Mouse (Mus musculus): Measurements from ENCODE around the gene Card9. TPM values are rescaled to one million over a fixed set of nuclear protein-coding genes. Genes with fewer than 3 reads are reported as not detected.

Gene Card9
- polyA plus RNA-seq, 1 experiment from 2014 or later: 2.9 TPM

DNA sequence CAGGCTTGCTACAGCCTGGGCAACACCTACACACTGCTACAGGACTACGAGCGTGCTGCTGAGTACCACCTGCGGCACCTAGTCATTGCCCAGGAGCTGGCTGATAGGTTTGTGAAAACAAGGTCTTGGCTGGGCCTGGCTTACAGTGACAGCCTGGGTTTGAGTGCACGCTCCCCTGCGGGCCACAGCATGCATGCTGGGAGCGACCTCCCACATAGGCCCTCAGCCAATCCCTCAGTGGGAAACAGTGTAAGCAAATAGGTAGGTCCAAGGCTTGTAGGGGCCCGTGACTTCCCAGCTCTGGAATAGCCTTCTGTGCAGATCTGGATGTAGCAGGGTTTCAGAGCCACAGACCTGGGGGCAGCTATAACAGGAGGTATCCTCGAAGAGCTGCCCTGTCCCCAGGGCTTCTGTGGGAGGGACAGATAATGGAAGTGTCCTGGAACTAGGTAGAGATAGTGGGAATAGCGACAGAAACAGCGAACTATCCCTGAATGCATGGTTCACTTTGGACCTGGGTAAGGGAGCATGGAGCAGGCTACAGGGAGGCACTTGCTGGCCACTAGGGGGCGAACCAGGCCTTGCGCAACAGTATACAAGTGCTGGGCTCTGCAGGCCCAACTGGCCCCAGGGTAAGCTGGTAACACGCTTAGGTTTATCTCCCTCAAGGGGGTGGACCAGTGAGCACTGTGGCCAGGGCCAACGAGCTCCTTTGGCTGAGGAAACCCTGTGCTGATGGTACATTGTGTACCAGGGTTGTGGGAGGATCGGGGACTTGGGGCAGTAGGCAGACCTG, 35.1 kb downstream of the Card9 start:
- no peak overlapping the region for H3K4me3 ChIP-seq (replicated peaks)
- H3K9ac ChIP-seq: no peak overlapping the region
- H3K27me3 ChIP-seq: no peaks in the 10 kb centered on the region
- H3K9me3 ChIP-seq (replicated peaks): no peaks in the 10 kb centered on the region
- WGBS (ENCODE audit: insufficient replicate concordance): 48% methylated on average over 15 of the region's 15 CpGs
- ATAC-seq (ENCODE audit: insufficient read depth): peak; percentile 76
- H3K27ac ChIP-seq (replicated peaks): no peak overlapping the region
- H3K36me3 ChIP-seq (replicated peaks): no peaks in the 10 kb centered on the region
- H3K4me1 ChIP-seq (replicated peaks): no peaks in the 10 kb centered on the region
- no peak overlapping the region for H3K4me2 ChIP-seq

DNA sequence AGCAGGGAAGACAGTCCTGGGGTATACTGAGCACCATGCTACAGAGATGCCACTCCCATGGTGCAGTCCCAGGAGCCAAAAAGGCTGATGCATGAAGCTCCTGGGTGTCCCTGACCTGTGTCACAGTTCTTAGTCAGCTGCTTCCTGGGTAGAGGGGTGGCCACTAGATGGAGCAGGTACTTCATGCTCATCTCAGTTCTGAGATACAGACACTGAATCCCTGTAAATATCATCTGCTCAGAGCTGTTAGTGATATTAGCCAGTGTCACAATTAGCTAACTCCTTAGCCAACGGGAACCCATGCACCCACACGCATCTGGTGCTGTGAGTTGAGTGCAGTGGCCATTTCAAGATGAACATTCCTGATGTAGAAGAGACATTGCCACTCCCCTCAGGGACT, 35.8 kb downstream of the Card9 start:
- Histone ChIP-seq H3K27me3 (no peaks in the 10 kb centered on the region), H3K4me3 (replicated peaks) (no peak overlapping the region), H3K9ac (no peak overlapping the region), H3K4me1 (replicated peaks) (no peaks in the 10 kb centered on the region), H3K36me3 (replicated peaks) (no peaks in the 10 kb centered on the region), H3K4me2 (no peak overlapping the region), H3K9me3 (replicated peaks) (no peaks in the 10 kb centered on the region), H3K27ac (replicated peaks) (no peak overlapping the region)
- ATAC-seq (ENCODE audit: insufficient read depth): no peak
- WGBS (ENCODE audit: insufficient replicate concordance): 63% methylated on average over 2 of the region's 2 CpGs

DNA sequence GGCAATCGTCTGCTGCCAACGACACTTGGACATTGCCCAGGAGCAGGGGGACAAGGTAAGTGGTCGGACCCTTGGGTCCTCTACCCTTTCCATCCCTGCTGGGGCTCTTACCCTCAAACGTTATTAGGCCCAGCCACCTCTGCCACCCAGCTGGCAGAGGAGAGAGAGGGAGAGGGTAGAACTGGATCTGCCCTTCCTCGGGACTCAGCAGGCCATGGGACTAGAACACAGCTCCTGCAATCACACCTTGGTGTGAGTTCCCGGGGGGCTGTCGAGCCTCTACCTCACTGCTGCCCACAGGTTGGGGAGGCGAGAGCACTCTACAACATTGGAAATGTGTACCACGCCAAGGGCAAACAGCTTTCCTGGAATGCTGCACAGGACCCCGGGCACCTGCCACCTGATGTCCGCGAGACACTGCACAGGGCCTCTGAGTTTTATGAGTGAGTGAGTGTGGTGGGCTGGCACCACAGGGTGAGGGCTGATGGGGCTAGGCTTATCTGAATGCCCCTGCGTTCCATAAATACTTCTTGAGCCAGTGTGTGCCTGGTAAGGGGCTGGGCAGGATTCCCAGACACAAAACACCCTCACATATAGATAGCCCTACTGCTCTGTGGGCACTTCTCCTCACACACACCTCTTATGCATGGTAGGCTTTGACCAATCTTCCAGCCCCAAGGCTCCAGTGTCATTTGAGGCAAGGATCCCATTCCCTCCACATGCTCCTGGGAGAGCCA, 37.0 kb downstream of the Card9 start:
- H3K4me2 ChIP-seq: no peak overlapping the region
- no peaks in the 10 kb centered on the region for H3K36me3 ChIP-seq (replicated peaks)
- no peaks in the 10 kb centered on the region for H3K27me3 ChIP-seq
- no peak overlapping the region for H3K27ac ChIP-seq (replicated peaks)
- H3K9me3 ChIP-seq (replicated peaks): no peaks in the 10 kb centered on the region
- no peak overlapping the region for H3K4me3 ChIP-seq (replicated peaks)
- no peaks in the 10 kb centered on the region for H3K4me1 ChIP-seq (replicated peaks)
- ATAC-seq (ENCODE audit: insufficient read depth): no peak
- H3K9ac ChIP-seq: no peak overlapping the region
- WGBS (ENCODE audit: insufficient replicate concordance): 69% methylated on average over 13 of the region's 13 CpGs

DNA sequence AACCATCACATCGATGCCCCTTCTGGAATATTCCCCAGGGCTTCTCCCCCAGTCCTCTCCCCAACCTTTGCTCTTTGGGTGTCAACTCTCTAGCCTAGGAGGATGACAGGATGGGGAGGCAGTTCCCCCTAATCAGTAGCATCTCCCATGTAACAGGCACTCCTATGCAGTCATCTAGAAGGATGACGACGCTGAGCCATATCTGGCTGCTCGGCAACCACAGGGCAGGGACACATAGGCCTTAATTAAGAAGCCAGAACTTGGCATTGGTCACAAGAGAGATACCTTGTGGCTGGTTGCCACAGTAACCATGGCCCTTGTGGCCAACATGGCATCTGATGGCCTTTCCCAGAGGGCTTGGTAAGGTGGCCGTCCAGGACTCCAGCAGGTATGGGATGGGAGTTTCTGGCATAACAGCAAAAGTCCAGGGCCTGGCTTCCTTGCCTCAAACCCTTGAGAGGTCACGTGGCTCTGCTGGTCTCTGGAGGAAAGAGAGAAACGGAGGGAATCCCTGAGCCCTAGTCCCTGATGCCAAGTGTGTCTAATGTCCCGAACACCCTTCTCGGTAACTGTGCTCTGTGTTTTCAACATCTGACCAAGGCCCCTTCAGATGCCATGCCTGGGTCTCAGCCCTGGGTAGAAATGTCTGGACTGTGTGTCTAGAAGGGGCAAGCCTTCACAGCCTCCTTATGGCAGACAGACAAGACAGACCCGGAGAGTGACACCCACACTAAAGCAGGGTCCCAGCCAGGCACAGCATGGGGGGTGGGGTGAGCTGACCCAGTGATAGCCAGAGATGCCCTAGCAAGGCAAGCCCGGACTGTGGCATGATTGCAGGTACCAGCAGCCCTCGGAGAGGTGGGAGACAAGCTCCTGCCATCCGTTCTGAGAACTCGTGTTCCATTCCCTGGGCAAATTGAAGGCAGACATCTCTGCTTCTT, 40.2 kb downstream of the Card9 start:
- H3K36me3 ChIP-seq (replicated peaks): no peaks in the 10 kb centered on the region
- no peak overlapping the region for H3K9ac ChIP-seq
- H3K4me2 ChIP-seq: no peak overlapping the region
- H3K4me1 ChIP-seq (replicated peaks): peaks cover 5% of the 10 kb centered on the region
- H3K4me3 ChIP-seq (replicated peaks): no peak overlapping the region
- H3K27ac ChIP-seq (replicated peaks): no peak overlapping the region
- H3K27me3 ChIP-seq: peaks cover 16% of the 10 kb centered on the region
- no peak for ATAC-seq (ENCODE audit: insufficient read depth)
- 70% methylated on average over 14 of the region's 14 CpGs for WGBS (ENCODE audit: insufficient replicate concordance)
- H3K9me3 ChIP-seq (replicated peaks): no peaks in the 10 kb centered on the region

DNA sequence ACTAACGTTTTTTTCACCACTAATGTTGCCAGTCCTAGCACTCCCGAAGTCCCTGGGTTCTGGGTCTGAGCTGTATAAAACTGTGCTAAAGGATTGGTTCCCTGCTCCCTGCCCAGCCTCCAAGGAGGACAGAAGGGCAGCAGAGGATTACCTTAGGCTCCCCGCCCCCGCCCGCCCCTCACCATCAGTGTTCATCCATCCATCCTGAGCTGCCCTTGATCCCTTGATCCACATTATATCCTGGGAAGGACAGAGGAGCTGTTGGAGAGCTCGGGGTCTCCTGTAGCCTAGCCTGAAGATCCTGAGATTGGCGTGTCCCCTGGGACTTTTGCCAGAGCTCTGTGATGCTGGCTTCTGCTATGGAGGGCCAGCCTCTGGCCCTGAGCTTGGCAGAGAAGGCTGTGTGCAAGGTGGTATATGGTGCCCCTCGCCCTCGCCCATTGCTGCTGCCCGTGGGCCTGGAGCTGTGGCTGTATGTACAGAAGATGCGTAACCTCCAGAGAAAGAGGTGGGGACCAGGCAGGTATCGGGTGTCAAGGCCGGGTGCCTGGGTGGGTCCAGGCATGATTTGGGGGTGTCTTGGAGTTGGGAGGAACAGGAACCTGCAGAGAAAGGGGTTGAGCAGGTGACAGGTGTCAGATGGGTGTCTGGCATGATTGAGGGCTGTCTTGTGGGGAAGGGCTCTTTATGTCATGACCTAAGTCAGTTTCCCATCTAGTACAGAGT, 41.0 kb downstream of the Card9 start:
- H3K27ac ChIP-seq (replicated peaks): no peak overlapping the region
- WGBS (ENCODE audit: insufficient replicate concordance): 59% methylated on average over 13 of the region's 13 CpGs
- H3K4me2 ChIP-seq: no peak overlapping the region
- peaks cover 8% of the 10 kb centered on the region for H3K4me1 ChIP-seq (replicated peaks)
- no peak for ATAC-seq (ENCODE audit: insufficient read depth)
- no peak overlapping the region for H3K9ac ChIP-seq
- H3K4me3 ChIP-seq (replicated peaks): no peak overlapping the region
- H3K9me3 ChIP-seq (replicated peaks): no peaks in the 10 kb centered on the region
- H3K27me3 ChIP-seq: peaks cover 19% of the 10 kb centered on the region
- H3K36me3 ChIP-seq (replicated peaks): no peaks in the 10 kb centered on the region

DNA sequence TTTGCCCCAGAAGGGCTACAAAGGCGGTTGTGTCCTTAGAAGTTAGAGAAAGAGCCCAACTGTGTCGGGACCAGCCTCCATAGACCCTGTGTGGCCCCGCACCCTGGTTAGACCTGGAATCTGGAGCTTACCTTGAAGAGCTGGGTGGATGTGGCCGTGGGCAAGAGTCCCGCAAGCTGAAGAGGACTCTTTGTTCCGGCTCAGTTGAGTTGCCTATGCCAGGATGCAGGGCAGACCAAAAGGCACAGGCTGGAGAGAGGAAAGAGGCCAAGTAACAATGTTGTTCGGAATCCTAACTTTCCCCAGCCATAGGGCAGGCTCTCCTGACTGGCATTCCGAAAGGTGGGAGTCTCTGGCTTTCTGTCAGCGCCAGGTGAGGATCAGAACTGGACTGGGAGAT, 41.6 kb downstream of the Card9 start:
- WGBS (ENCODE audit: insufficient replicate concordance): 67% methylated on average over 9 of the region's 9 CpGs
- no peaks in the 10 kb centered on the region for H3K36me3 ChIP-seq (replicated peaks)
- no peak overlapping the region for H3K27ac ChIP-seq (replicated peaks)
- peaks cover 8% of the 10 kb centered on the region for H3K4me1 ChIP-seq (replicated peaks)
- no peak for ATAC-seq (ENCODE audit: insufficient read depth)
- H3K27me3 ChIP-seq: peaks cover 19% of the 10 kb centered on the region
- no peak overlapping the region for H3K9ac ChIP-seq
- H3K9me3 ChIP-seq (replicated peaks): no peaks in the 10 kb centered on the region
- no peak overlapping the region for H3K4me3 ChIP-seq (replicated peaks)
- H3K4me2 ChIP-seq: no peak overlapping the region

DNA sequence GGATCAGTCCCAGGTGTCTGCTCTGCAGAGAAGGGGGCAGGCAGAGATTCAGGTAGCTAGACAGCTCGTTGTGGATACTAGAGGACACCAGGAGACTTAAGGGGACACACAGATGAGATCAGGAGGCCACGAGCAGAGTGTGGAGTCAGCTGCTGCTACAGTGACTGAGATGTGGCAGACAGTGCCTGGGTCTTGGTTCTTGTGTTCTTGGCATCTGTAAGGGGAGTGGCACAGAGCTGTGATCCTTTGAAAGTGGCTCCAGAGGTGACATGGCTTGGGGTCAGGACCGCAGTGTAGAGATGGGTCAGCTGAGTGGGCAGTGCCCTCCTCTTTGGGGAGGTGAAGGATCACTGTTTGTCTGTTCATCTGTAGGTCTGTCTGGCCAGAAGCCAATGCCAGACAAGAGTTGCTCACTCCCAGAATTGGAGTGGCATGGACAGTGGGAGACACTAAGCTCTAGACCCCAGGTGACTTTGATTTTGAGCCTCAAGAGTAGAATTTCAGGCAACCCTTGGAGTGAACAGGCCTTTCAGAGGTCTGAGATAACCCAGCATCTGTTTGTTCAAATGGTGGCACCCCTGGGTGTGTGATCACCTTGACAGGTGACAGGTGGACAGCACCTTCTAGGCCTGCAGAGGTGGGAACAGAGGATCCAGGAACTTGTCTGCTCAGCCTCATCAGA, 42.6 kb downstream of the Card9 start:
- Histone ChIP-seq H3K4me1 (replicated peaks) (peaks cover 8% of the 10 kb centered on the region), H3K36me3 (replicated peaks) (no peaks in the 10 kb centered on the region), H3K4me2 (no peak overlapping the region), H3K27me3 (peaks cover 19% of the 10 kb centered on the region), H3K4me3 (replicated peaks) (no peak overlapping the region), H3K9me3 (replicated peaks) (no peaks in the 10 kb centered on the region), H3K9ac (no peak overlapping the region), H3K27ac (replicated peaks) (no peak overlapping the region)
- no peak for ATAC-seq (ENCODE audit: insufficient read depth)
- 56% methylated on average over 3 of the region's 3 CpGs for WGBS (ENCODE audit: insufficient replicate concordance)

DNA sequence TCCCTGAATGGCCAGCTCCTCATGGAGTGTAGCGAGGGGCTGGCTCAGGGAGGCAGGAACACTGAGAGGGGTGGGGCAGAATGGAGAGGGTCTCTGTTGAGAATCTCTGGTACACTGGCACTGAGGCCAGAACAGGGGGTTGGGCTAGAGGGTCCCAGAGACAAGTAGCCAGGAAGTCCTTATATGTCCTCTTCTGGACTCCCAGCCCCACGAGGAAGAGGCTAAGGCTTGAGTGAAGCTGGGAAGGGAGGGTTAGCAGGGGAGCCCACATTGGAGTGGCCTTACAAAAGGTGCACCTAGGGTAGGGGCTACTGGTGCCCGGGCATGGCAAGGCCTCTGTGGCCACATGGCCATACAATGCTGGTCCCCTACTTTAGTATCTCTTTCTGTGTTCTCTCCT, 43.3 kb downstream of the Card9 start:
- no peak overlapping the region for H3K27ac ChIP-seq (replicated peaks)
- no peak overlapping the region for H3K4me2 ChIP-seq

DNA sequence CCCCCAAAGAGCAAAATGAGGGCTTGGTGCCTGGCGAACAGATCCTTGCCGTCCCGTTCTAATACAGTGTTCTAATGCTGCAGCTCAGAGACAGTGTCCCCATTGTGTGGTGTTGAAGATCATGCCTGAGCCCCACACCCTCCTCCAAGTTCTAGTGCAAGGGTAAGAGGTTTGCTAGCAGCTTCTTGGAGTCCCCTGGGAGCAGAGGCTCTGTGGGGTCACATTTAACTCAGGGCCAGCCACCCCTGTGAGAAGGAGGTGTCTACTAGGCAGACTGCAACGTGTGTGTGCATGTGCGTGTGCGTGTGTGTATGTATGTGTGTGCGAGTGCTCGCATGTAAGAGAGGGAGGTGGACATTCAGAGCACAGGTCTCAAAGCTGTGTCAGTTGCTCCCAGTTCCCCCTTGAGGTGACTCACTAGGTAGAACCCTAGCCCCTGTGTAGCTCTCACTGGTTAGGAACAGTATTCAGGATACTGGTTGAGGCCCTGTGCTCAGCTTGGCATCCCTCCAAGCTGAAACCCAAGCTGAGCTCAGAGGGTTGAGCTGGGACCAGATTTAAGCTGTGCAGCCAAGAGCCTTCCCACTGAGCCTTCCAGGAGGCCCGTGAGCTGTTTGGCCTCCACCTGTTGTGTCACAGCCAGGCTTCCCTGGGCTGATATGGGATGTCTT, 44.0 kb downstream of the Card9 start:
- no peak overlapping the region for H3K9ac ChIP-seq
- H3K36me3 ChIP-seq (replicated peaks): no peaks in the 10 kb centered on the region
- 71% methylated on average over 9 of the region's 9 CpGs for WGBS (ENCODE audit: insufficient replicate concordance)
- H3K4me1 ChIP-seq (replicated peaks): peaks cover 8% of the 10 kb centered on the region
- H3K4me3 ChIP-seq (replicated peaks): peak overlapping the region; percentile 62
- no peak for ATAC-seq (ENCODE audit: insufficient read depth)
- peaks cover 19% of the 10 kb centered on the region for H3K27me3 ChIP-seq
- H3K4me2 ChIP-seq: peak overlapping the region; percentile 82; the same call in 1 of the 2 replicates
- H3K27ac ChIP-seq (replicated peaks): no peak overlapping the region
- no peaks in the 10 kb centered on the region for H3K9me3 ChIP-seq (replicated peaks)

More for the DNA sequence above, 43.3 kb downstream of the Card9 start:
- peaks cover 19% of the 10 kb centered on the region for H3K27me3 ChIP-seq
- H3K9ac ChIP-seq: no peak overlapping the region
- H3K4me1 ChIP-seq (replicated peaks): peaks cover 8% of the 10 kb centered on the region
- ATAC-seq (ENCODE audit: insufficient read depth): no peak
- H3K9me3 ChIP-seq (replicated peaks): no peaks in the 10 kb centered on the region
- H3K36me3 ChIP-seq (replicated peaks): no peaks in the 10 kb centered on the region
- 61% methylated on average over 3 of the region's 3 CpGs for WGBS (ENCODE audit: insufficient replicate concordance)
- no peak overlapping the region for H3K4me3 ChIP-seq (replicated peaks)

DNA sequence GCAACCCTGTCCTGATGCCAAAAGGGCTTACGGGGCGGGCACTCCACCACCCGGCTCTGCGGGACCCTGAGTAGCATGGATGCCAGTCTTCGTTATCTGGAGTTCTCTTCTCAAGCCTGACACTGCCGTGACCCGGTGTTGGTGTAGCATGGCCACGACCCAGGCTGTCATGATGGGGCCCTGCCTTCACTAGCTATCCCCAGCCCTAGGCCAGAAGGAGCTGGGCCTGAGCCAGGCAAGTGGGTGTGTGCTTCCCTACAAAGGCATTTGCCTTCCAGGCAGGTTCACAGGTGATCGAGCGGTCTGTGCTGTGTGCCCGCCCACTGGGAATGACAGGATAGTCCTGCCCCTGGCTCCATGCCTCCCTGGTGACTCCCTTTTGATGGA, 44.8 kb downstream of the Card9 start:
- Histone ChIP-seq H3K27me3 (peaks cover 19% of the 10 kb centered on the region), H3K4me3 (replicated peaks) (peak overlapping the region; percentile 62), H3K4me2 (peak overlapping the region; percentile 82), H3K4me1 (replicated peaks) (peaks cover 8% of the 10 kb centered on the region), H3K27ac (replicated peaks) (no peak overlapping the region), H3K9ac (peak overlapping the region; percentile 45; the same call in 1 of the 2 replicates), H3K36me3 (replicated peaks) (no peaks in the 10 kb centered on the region), H3K9me3 (replicated peaks) (no peaks in the 10 kb centered on the region)
- ATAC-seq (ENCODE audit: insufficient read depth): peak; percentile 24; the same call in 1 of the 2 replicates
- 5% methylated on average over 11 of the region's 11 CpGs for WGBS (ENCODE audit: insufficient replicate concordance)
